Mouse (Mus musculus) megakaryocyte, adult 5-6 weeks (primary cell): ENCODE results near the gene D430042O09Rik. TPM values are rescaled to one million over a fixed set of nuclear protein-coding genes. Genes with fewer than 3 reads are reported as not detected.
A peak's percentile ranks its signal among the peaks of the same experiment; 100 is the strongest.
"Not testable (repeated sequence)": the region's sequence is repeated elsewhere in the genome, so short reads cannot be mapped to it uniquely, and the experiment has no call there.

Experiments
- ATAC-seq: 2 replicates; pipeline ENCODE4 v1.8.0; 2016; ENCODE audit warnings: mild to moderate bottlenecking, inconsistent platforms; ENCODE audit not compliant: poor library complexity, severe bottlenecking
- total RNA-seq, 2 experiments: library from RNA; stranded (forward) in 1 of 2; stranded (reverse) in 1 of 2; fragments of 153-499, 151-499 nt in 1 of 2; fragments of 221-1000, 200-1000 nt in 1 of 2; gene quantifications; 2 replicates each; pipeline versions ENCODE4 v1.2.3 to v1.2.4; 2015 to 2017

The D430042O09Rik gene
- total RNA-seq (2015), result 8.0 and 12.1 TPM in 2 replicates
- 7.9 and 10.2 TPM in 2 replicates for total RNA-seq (2017)

- ATAC-seq, result peak; percentile 98
Observed at GRCm38 (mm10) chr7:125707593-125708022, at the start of gene D430042O09Rik, which contains the start of gene Gtf3c1. Gene D430042O09Rik (plus strand): TSS chr7:125707888. Gene Gtf3c1 (minus strand): TSS chr7:125707780.

DNA sequence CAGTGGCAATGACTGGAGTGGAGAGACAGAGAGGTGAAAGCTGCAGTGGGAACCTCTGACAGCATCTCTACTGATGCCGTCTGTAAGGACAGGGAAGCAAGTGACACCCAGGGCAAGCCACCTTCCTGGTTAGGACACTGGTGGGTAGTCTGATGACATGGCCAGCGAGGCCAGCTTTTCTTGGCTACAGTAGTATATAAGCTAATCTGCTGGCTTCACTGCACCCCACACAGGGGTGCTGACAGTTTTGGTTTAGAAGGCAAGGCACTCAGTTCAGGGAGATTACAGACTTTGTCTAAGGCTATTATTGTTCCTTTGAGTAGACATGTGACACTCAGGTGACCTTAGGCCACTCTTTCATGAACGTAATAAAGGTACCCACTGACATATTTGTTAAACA lies 44.0 kb upstream of the D430042O09Rik start:
- ATAC-seq, result no peak

GRCm38 (mm10) chr7:125670865-125671264 lies 36.8 kb upstream of the D430042O09Rik start:
- no peak for ATAC-seq

DNA sequence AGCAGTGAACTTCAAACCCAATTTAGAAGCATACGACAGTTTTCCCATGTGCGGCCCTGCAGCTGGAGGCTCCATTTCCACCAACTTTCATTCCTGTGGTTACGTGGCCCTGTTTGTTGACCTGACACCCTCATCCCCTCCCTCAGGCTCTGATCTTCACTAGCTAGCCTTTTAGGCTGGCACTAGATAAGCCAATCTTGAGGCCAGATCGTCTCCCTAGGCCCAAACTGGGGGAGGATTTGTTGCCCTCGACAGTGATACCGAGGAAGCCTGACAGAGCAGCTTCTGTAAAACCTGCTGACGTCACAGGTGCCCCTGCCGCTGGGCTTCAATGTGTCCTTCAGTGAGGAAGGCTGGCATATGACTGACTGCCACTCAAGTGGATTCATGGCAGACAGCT lies 36.3 kb upstream of the D430042O09Rik start:
- no peak for ATAC-seq

DNA sequence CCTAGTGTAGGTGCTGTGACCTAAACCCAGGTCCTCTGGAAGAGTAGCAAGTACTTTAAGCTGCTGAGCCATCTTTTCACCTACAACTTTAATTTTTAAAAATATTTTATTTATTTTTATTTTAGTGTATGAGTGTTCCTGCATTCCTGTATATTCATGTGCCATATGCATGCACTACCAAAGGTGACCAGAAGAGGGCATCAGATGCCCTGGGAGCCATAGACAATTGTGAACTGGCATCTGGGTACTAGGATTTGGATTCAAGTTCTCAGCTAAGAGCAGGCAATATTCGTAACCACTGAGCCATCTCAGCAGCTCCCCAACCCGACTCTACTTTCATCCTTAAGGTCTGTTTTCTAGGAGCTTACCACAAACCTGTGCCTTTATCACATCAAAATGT lies 32.8 kb upstream of the D430042O09Rik start:
- ATAC-seq, result peak; percentile 70

GRCm38 (mm10) chr7:125678756-125679155 lies 28.9 kb upstream of the D430042O09Rik start:
- ATAC-seq, result no peak

- peak; percentile 75 for ATAC-seq
Observed at GRCm38 (mm10) chr7:125679936-125680335, 27.8 kb upstream of the D430042O09Rik start.

GRCm38 (mm10) chr7:125690516-125690915 lies 17.2 kb upstream of the D430042O09Rik start:
- ATAC-seq, result no peak

DNA sequence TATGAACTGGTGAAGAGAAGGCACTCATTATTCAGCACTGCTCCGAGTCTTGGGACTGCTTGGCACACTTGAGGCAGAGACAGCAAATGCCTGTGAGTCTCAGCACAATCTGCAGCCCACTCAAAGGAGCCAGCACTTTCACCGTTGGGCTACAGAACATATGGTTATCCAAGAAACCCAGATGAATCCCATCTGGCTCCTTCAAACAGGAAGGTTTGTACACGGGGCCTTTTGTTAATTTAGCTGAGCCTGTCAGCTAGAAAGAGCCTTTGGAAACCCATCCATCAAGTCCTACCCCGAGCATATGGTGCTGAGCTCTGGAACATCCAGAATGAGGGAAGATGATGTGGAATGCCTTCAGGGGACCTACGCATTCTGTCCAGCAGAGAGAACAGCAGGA lies 13.6 kb upstream of the D430042O09Rik start:
- no peak for ATAC-seq

- no peak for ATAC-seq
Observed at GRCm38 (mm10) chr7:125702791-125703190, 4.9 kb upstream of the D430042O09Rik start.

DNA sequence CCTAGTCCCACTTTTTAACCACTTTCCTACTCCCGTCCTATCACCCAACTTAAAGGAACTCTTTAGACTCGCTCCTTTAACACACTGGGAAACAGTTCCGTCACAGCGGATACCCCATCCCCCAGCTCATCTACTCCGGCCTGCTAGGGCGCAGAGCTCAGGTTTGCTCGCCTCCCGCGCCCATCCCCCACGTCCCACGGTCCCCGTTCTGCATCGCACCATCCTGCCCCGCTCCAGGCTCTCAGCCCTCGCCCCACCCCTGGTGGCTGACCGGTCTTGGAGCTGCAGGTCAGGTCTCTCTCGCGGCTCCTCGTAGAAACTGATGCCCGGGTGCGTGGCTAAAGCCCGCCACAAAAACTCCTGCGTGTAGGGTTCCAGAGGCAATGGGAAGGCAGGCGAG lies 502 bp upstream of the D430042O09Rik start:
- ATAC-seq, result peak; percentile 62

GRCm38 (mm10) chr7:125708100-125708499 lies 412 bp downstream of the D430042O09Rik start:
- no peak for ATAC-seq

DNA sequence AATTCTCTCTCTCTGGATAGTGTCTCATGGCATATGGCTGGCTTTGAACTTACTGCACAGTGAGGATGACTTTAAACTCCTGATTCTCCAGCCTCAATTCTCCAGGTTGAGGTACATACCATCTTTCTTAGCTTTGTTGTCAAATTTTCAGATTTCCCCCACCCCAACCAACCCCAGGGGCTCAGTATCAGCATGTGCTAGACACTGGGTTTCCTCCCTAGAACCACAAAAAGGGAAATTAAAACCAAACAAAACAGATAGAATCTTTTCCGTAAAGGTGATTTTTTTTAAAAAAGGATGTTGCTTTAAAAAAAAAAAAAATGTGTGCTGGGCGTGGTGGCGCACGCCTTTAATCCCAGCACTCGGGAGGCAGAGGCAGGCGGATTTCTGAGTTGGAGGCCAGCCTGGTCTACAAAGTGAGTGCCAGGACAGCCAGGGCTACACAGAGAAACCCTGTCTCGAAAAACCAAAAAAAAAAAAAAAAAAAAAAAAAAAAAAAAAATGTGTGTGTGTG lies 5.9 kb downstream of the D430042O09Rik start:
- ATAC-seq, result not testable (repeated sequence)

DNA sequence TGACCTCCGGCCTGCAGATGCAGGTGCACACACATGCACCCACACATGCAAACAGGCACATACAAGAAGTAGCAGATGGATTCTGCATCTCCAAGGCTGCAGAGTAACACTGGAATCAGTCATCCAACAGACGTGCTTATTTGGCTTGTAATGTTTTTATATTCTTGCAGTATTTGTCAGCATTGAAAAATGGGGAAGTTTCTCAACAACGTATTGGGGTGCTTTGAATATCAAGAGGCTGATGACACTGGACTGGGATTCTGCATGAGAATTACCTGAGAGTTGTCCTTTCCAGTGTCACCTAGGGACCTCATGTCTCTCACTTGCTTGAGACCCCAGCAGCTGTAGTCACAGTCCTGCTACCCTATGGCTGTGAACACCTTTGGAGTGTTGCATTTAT lies 7.1 kb downstream of the D430042O09Rik start:
- ATAC-seq, result no peak

DNA sequence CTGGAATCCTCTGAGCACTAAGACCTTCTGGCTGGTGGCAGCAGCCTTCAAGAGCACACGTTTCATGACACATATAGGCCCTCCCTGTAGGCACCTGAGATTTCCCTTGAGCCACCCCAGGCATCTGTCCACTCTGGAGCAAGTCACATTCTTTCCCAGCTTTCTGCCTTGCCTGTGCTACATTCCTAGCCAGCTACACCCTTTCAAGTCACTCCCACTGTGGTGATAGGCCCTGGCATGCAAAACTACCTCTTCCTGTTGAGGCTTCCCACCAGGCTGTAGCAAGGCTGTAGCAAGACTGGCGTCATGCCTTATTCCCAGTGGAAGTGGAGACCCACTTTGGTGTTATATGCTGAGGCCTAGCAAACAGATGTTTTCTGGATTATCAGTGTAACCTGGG lies 9.0 kb downstream of the D430042O09Rik start:
- no peak for ATAC-seq

DNA sequence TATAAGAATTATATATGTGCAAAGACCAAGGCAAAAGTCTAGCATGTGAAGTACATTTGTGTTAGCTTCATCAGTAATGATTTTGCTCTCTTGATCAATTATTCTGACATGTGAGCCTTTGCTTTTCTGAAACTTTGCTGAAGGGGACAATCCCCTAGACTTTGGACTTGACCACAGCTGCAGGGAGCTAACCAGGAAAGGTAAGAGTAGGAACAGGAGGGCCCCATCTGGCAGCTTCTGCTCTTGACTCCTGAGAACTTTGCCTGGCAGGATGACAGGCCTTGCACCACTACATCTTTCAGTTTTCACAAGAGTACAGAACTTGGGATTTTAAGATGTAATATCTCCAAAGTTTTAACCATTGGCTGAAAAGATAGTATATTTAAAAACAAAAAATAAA lies 9.9 kb downstream of the D430042O09Rik start:
- ATAC-seq, result no peak

GRCm38 (mm10) chr7:125720370-125720769 lies 12.7 kb downstream of the D430042O09Rik start:
- no peak for ATAC-seq

GRCm38 (mm10) chr7:125721033-125721432 lies 13.3 kb downstream of the D430042O09Rik start:
- ATAC-seq, result no peak

GRCm38 (mm10) chr7:125722127-125722526 lies 14.4 kb downstream of the D430042O09Rik start:
- no peak for ATAC-seq

DNA sequence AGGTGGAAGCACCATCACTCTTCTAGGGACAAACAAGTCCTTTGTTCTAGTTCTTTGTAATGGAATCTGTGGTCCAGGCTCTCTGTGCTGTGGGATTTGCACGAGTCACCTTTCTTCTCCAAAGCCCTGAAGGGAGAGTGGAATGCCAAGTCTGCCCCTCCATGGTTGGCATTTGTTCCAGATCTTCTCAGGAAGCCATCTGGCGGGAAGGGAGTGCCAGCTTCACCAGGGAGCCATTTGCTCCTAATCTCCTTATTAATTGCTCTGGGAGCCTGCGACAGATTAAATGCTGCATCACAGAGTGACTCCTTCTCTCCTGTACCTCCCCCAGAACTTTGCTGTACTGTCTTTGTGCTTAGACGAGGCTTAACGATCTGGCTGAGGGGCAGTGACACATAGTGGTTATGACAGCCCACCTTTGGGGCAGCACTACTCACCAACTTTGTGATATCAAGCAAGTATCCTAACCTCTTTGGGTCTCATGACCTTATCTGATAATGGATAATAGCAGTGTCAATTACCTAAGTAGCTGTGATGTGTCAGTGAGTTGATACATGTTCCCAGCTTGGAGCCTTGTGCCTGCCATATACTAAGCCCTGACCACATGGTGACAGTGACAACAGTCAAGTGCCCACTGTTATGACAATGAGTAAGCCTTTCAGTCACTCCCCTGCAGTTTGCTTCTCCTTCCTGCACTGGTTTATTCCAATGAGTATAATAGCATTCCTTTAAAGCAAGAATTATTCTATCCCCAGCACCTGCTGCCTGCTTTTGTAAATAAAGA lies 15.7 kb downstream of the D430042O09Rik start:
- no peak for ATAC-seq

DNA sequence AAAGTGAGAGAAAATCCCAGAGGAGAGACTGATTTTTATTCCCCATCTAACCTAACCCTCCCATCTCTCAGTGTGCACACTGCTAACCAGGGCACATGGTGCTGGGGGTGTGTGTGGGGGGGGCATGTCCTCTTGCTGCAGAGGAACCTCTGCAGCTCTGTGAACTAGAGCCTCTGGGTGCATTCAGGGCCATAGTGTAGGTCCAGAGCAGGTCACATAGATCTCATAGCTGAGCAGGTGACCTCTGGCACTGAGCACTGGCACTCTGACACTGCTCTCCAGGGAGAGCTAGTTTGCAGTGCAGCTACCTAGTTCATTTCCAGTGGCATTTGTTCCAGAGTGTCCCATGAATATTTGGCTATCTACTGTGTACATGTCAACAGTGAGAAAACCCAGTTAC lies 24.0 kb downstream of the D430042O09Rik start:
- ATAC-seq, result no peak

- no peak for ATAC-seq
Observed at GRCm38 (mm10) chr7:125733791-125734190, 26.1 kb downstream of the D430042O09Rik start.
